Mouse (Mus musculus) kidney, adult 2 months (tissue): Measurements from ENCODE around the gene Cdt1. TPM values are rescaled to one million over a fixed set of nuclear protein-coding genes. Genes with fewer than 3 reads are reported as not detected.
A peak's percentile ranks its signal among the peaks of the same experiment; 100 is the strongest.
"Not testable (repeated sequence)": the region's sequence is repeated elsewhere in the genome, so short reads cannot be mapped to it uniquely, and the experiment has no call there.

ENCODE experiments used
- DNase-seq: peaks from one replicate; pipeline ENCODE4 v3.0.0; 2021
- H3K27ac ChIP-seq: fragments of 200-500 bp; 2 replicates; pipeline ENCODE4 v1.5.1; 2012; ENCODE audit warnings: low read depth, low read length, control low read depth, inconsistent platforms; ENCODE audit not compliant: insufficient read depth
- H3K27me3 ChIP-seq: fragments of 200-500 bp; replicated peaks from 2 replicates; pipeline ENCODE4 v1.6.1; 2012; ENCODE audit warnings: mild to moderate bottlenecking, moderate library complexity, low read length, inconsistent platforms; ENCODE audit not compliant: control insufficient read depth, insufficient read depth
- H3K36me3 ChIP-seq: fragments of 200-500 bp; 2 replicates; pipeline ENCODE4 v1.6.1; 2012; ENCODE audit warnings: mild to moderate bottlenecking, moderate library complexity, low read length, inconsistent platforms; ENCODE audit not compliant: control insufficient read depth, insufficient read depth
- H3K4me1 ChIP-seq: fragments of 200-500 bp; 2 replicates; pipeline ENCODE4 v1.6.1; 2011; ENCODE audit warnings: low read length; ENCODE audit not compliant: control insufficient read depth, insufficient read depth
- H3K4me3 ChIP-seq: fragments of 200-500 bp; 2 replicates; pipeline ENCODE4 v1.5.1; 2011; ENCODE audit warnings: mild to moderate bottlenecking, low read depth, low read length, control low read depth; ENCODE audit not compliant: insufficient read depth
- CTCF ChIP-seq: fragments of 200-500 bp; conservative IDR thresholded peaks from 2 replicates; pipeline ENCODE4 v1.5.1; 2011; ENCODE audit warnings: low read depth, mild to moderate bottlenecking, control low read depth, low read length, moderate library complexity, mixed read lengths; ENCODE audit not compliant: insufficient read depth, insufficient read length
- POLR2A ChIP-seq: fragments of 200-500 bp; IDR thresholded peaks from one replicate; pipeline ENCODE4 v1.6.1; 2011; ENCODE audit warnings: low read depth, low read length, control low read depth
- WGBS: fragments of 180-500 bp; shearing (Covaris S2); methylation state at CpG from one replicate; pipeline ENCODE4 v1.1.7; 2018; 5-methylcytosine and 5-hydroxymethylcytosine counted together
- polyA plus RNA-seq: library from polyadenylated mRNA; depleted of rRNA; stranded (reverse); fragments of >200 nt; gene quantifications from 2 replicates; pipeline ENCODE4 v1.2.3, GENCODE M21; 2012

Gene Cdt1
- polyA plus RNA-seq, 1 experiment, result 7.1 TPM

DNA sequence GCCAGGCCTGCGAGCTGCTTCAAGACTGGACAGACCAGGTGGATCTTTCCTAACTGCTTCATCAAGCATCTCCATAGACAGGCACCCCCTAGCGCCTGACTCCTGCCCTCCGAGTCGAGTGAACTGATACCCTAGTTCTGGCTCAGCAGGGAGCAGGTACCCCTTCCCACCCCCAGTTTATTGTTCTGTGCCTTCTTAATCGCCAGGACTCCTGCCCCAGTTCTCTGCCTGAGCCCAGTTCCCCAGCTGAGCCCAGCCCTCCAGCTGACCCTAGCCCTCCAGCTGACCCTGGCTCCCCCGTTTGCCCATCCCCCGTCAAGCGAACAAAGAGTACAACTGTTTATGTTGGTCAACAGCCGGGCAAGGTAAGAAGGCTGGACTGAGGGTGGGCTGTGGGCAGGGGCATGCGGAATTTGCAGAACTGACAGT lies 1.1 kb downstream of the Cdt1 start:
- H3K4me3 ChIP-seq, result no peak overlapping the region
- WGBS, result 36% methylated on average over 10 of the region's 10 CpGs
- no peak overlapping the region for H3K27ac ChIP-seq
- no peaks in the 10 kb centered on the region for H3K36me3 ChIP-seq
- H3K4me1 ChIP-seq, result peaks cover 7% of the 10 kb centered on the region; the same call in 1 of the 2 replicates
- no peak for DNase-seq
- no peaks in the 10 kb centered on the region for H3K27me3 ChIP-seq
- TF ChIP-seq POLR2A, result no peak
- TF ChIP-seq CTCF, result no peak

- Histone ChIP-seq H3K36me3 (no peaks in the 10 kb centered on the region), H3K4me3 (no peak overlapping the region), H3K27ac (no peak overlapping the region), H3K4me1 (peaks cover 8% of the 10 kb centered on the region), H3K27me3 (no peaks in the 10 kb centered on the region)
- DNase-seq, result no peak
- TF ChIP-seq POLR2A (no peak), CTCF (no peak)
- WGBS, result 71% methylated on average over 9 of the region's 9 CpGs
These were observed 1.5 kb downstream of the Cdt1 start for GRCm38 (mm10) chr8:122569329-122569728.

- Histone ChIP-seq H3K27ac (no peak overlapping the region), H3K27me3 (no peaks in the 10 kb centered on the region), H3K4me3 (no peak overlapping the region), H3K4me1 (peaks cover 14% of the 10 kb centered on the region), H3K36me3 (no peaks in the 10 kb centered on the region)
- no peak for TF ChIP-seq POLR2A
- no peak for TF ChIP-seq CTCF
- WGBS, result 95% methylated on average over 16 of the region's 16 CpGs
- no peak for DNase-seq
These were observed 2.2 kb downstream of the Cdt1 start for GRCm38 (mm10) chr8:122569996-122570395.

GRCm38 (mm10) chr8:122571153-122571552 lies 3.3 kb downstream of the Cdt1 start:
- Histone ChIP-seq H3K4me1 (peaks cover 25% of the 10 kb centered on the region), H3K4me3 (no peak overlapping the region), H3K36me3 (no peaks in the 10 kb centered on the region), H3K27me3 (no peaks in the 10 kb centered on the region), H3K27ac (no peak overlapping the region)
- 90% methylated on average over 11 of the region's 11 CpGs for WGBS
- no peak for TF ChIP-seq CTCF
- TF ChIP-seq POLR2A, result no peak
- DNase-seq, result no peak

DNA sequence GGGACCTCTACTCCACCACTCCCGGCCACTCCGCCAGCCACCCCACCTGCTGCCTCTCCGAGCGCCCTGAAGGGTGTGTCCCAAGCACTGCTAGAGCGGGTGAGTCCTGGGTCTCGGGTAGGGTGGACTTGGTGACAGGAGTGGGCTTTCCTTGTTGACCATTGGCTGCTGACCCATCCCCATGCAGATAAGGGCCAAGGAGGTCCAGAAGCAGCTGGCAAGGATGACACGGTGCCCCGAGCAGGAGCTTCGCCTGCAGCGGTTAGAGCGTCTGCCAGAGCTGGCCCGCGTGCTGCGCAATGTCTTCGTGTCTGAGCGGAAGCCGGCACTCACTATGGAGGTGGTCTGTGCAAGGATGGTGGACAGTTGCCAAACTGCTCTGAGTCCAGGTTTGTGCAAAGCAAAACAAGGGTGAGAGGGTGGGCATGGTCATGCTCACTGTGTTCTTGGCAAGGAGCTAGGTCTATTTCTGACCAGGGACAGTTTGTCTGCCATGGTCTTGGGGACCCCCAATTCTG lies 4.0 kb downstream of the Cdt1 start:
- DNase-seq, result no peak
- TF ChIP-seq CTCF, result no peak
- no peak for TF ChIP-seq POLR2A
- Histone ChIP-seq H3K36me3 (no peaks in the 10 kb centered on the region), H3K27me3 (no peaks in the 10 kb centered on the region), H3K4me1 (peaks cover 23% of the 10 kb centered on the region), H3K27ac (no peak overlapping the region), H3K4me3 (no peak overlapping the region)
- WGBS, result 92% methylated on average over 17 of the region's 17 CpGs

- WGBS, result 70% methylated on average over 3 of the region's 3 CpGs
- TF ChIP-seq CTCF, result no peak
- Histone ChIP-seq H3K4me1 (peaks cover 19% of the 10 kb centered on the region), H3K36me3 (no peaks in the 10 kb centered on the region), H3K4me3 (no peak overlapping the region), H3K27ac (no peak overlapping the region), H3K27me3 (no peaks in the 10 kb centered on the region)
- DNase-seq, result peak; percentile 84
These were observed 4.9 kb downstream of the Cdt1 start for GRCm38 (mm10) chr8:122572751-122573150.

- not testable (repeated sequence) for H3K36me3 ChIP-seq, H3K27me3 ChIP-seq, H3K27ac ChIP-seq, DNase-seq, H3K4me3 ChIP-seq
- WGBS, result 60% methylated on average over 4 of the region's 4 CpGs
- H3K4me1 ChIP-seq, result peaks cover 19% of the 10 kb centered on the region
These were observed 5.4 kb downstream of the Cdt1 start for GRCm38 (mm10) chr8:122573176-122573575.

DNA sequence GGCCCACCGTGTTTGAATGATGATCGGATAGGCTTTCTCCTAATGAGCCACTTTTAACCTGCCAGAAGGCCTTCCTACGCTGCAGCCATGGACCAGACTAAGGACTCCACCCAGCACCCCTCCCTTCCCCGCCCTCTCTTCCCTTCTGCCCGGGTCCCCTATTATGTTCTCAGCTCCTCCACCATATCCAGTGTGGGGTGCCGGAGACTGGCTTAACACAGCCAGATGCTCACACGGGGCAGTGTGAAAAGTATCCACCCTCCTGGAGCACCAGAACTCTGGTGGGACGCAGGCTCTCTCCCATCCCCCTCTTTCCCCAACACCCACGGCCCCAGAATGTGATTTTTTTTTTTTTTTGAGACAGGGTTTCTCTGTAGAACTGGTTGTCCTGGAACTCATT lies 5.8 kb downstream of the Cdt1 start:
- Histone ChIP-seq H3K4me1 (peaks cover 19% of the 10 kb centered on the region), H3K4me3 (no peak overlapping the region), H3K27ac (no peak overlapping the region), H3K36me3 (no peaks in the 10 kb centered on the region), H3K27me3 (no peaks in the 10 kb centered on the region)
- no peak for DNase-seq
- TF ChIP-seq CTCF (no peak), POLR2A (no peak)
- 70% methylated on average over 9 of the region's 9 CpGs for WGBS
